Mouse (Mus musculus) T-helper 17 cell (primary cell): ENCODE measurements around the gene Tfap2a.

ENCODE experiments used
- in situ Hi-C, 2 experiments: fragments of 300-600 bp; cut with MboI, MseI; formaldehyde crosslinking; loops; 1 replicate in 1 of 2; 2 replicates in 1 of 2; pipeline ENCODE4 v1.15.1; 2025; ENCODE audit warnings: high pct_unique_total_duplicates in 2 of 2

Tfap2a gene

GRCm38 (mm10) chr13:40738196-40738880 is at the start of gene Tfap2a:
TSS of gene Tfap2a (minus strand) at chr13:40738376.
- in situ Hi-C loops: loop anchor here (10.0 to 25.0 kb wide), 2 partner anchors 1774 to 1776 kb away; partner anchors contain the start of gene Slc35b3 (in 2 of the 2)

- in situ Hi-C loops: no loop called here
Observed at GRCm38 (mm10) chr13:40784202-40784771, 46.1 kb upstream of the Tfap2a start.

- in situ Hi-C loops: loop anchor here (5.0 to 25.0 kb wide), 3 partner anchors 996 to 1316 kb away; no protein-coding TSS in a partner anchor
Observed at GRCm38 (mm10) chr13:40757995-40758394, 19.8 kb upstream of the Tfap2a start.

- in situ Hi-C loops: loop anchor here (5.0 to 25.0 kb wide), 3 partner anchors 994 to 1314 kb away; no protein-coding TSS in a partner anchor
Observed at GRCm38 (mm10) chr13:40756356-40756755, 18.2 kb upstream of the Tfap2a start.

GRCm38 (mm10) chr13:40754091-40754490 is 15.9 kb upstream of the Tfap2a start:
- in situ Hi-C loops: loop anchor here (5.0 to 25.0 kb wide), 3 partner anchors 992 to 1312 kb away; no protein-coding TSS in a partner anchor

GRCm38 (mm10) chr13:40751889-40752288 is 13.7 kb upstream of the Tfap2a start:
- in situ Hi-C loops: loop anchor here (5.0 to 25.0 kb wide), 3 partner anchors 990 to 1310 kb away; no protein-coding TSS in a partner anchor

GRCm38 (mm10) chr13:40749603-40749905 is 11.4 kb upstream of the Tfap2a start:
- in situ Hi-C loops: loop anchor here in 1 of 2 experiments (25.0 kb wide), 1 partner anchor 1787 kb away; the partner anchor contains the start of gene Slc35b3

- in situ Hi-C loops: loop anchor here in 1 of 2 experiments (25.0 kb wide), 1 partner anchor 1787 kb away; the partner anchor contains the start of gene Slc35b3
Observed at GRCm38 (mm10) chr13:40748785-40749602, 10.8 kb upstream of the Tfap2a start.

- in situ Hi-C loops: loop anchor here in 1 of 2 experiments (25.0 kb wide), 1 partner anchor 1782 kb away; the partner anchor contains the start of gene Slc35b3
Observed at GRCm38 (mm10) chr13:40744111-40744805, 6.1 kb upstream of the Tfap2a start.

GRCm38 (mm10) chr13:40743221-40743620 is 5.0 kb upstream of the Tfap2a start:
- in situ Hi-C loops: loop anchor here in 1 of 2 experiments (25.0 kb wide), 1 partner anchor 1781 kb away; the partner anchor contains the start of gene Slc35b3

GRCm38 (mm10) chr13:40741841-40742550 is 3.8 kb upstream of the Tfap2a start:
- in situ Hi-C loops: loop anchor here in 1 of 2 experiments (25.0 kb wide), 1 partner anchor 1780 kb away; the partner anchor contains the start of gene Slc35b3

- in situ Hi-C loops: loop anchor here in 1 of 2 experiments (25.0 kb wide), 1 partner anchor 1779 kb away; the partner anchor contains the start of gene Slc35b3
Observed at GRCm38 (mm10) chr13:40741436-40741835, 3.3 kb upstream of the Tfap2a start.

GRCm38 (mm10) chr13:40740727-40741360 is 2.7 kb upstream of the Tfap2a start:
- in situ Hi-C loops: loop anchor here in 1 of 2 experiments (25.0 kb wide), 1 partner anchor 1779 kb away; the partner anchor contains the start of gene Slc35b3

GRCm38 (mm10) chr13:40739901-40740300 is 1.7 kb upstream of the Tfap2a start:
- in situ Hi-C loops: loop anchor here (10.0 to 25.0 kb wide), 2 partner anchors 1775 to 1778 kb away; partner anchors contain the start of gene Slc35b3 (in 2 of the 2)

- in situ Hi-C loops: loop anchor here (10.0 to 25.0 kb wide), 2 partner anchors 1774 to 1777 kb away; partner anchors contain the start of gene Slc35b3 (in 2 of the 2)
Observed at GRCm38 (mm10) chr13:40739121-40739650, 1.0 kb upstream of the Tfap2a start.

- in situ Hi-C loops: loop anchor here (10.0 to 25.0 kb wide), 2 partner anchors 1773 to 1775 kb away; partner anchors contain the start of gene Slc35b3 (in 2 of the 2)
Observed at GRCm38 (mm10) chr13:40737761-40738160, 415 bp downstream of the Tfap2a start.

GRCm38 (mm10) chr13:40737099-40737498 is 1.1 kb downstream of the Tfap2a start:
- in situ Hi-C loops: loop anchor here (10.0 to 25.0 kb wide), 2 partner anchors 1772 to 1775 kb away; partner anchors contain the start of gene Slc35b3 (in 2 of the 2)

- in situ Hi-C loops: loop anchor here (10.0 to 25.0 kb wide), 2 partner anchors 1771 to 1774 kb away; partner anchors contain the start of gene Slc35b3 (in 2 of the 2)
Observed at GRCm38 (mm10) chr13:40736107-40736780, 1.9 kb downstream of the Tfap2a start.
